Mouse (Mus musculus) myocyte (in vitro differentiated cells): ENCODE data around the gene Mcm5. TPM values are rescaled to one million over a fixed set of nuclear protein-coding genes. Genes with fewer than 3 reads are reported as not detected.

ENCODE experiments used
- H3K27me3 ChIP-seq: one replicate; pipeline ENCODE4 v1.6.1; 2011; ENCODE audit not compliant: control insufficient read depth, insufficient read depth, insufficient read length
- H3K36me3 ChIP-seq: one replicate; pipeline ENCODE4 v1.6.1; 2011; ENCODE audit not compliant: control insufficient read depth, insufficient read depth
- H3K4me2 ChIP-seq: one replicate; pipeline ENCODE4 v1.6.1; 2011; ENCODE audit warnings: low read depth, control low read depth
- H3K4me3 ChIP-seq: one replicate; pipeline ENCODE4 v1.5.1; 2011; ENCODE audit warnings: mild to moderate bottlenecking, control low read depth, moderate library complexity
- H3K79me2 ChIP-seq: one replicate; pipeline ENCODE4 v1.6.1; 2011; ENCODE audit not compliant: control insufficient read depth, insufficient read depth
- H3ac ChIP-seq: one replicate; pipeline ENCODE4 v1.6.1; 2011; ENCODE audit not compliant: control insufficient read depth, insufficient read length
- CEBPB ChIP-seq: IDR thresholded peaks from 2 replicates; pipeline ENCODE4 v1.6.1; 2011; ENCODE audit warnings: mild to moderate bottlenecking, moderate library complexity; ENCODE audit not compliant: poor library complexity, insufficient read depth, severe bottlenecking
- E2F4 ChIP-seq: IDR thresholded peaks from one replicate; pipeline ENCODE4 v1.6.1; 2011; ENCODE audit warnings: mild to moderate bottlenecking, control low read depth, moderate library complexity; ENCODE audit not compliant: insufficient read depth
- MAX ChIP-seq: IDR thresholded peaks from one replicate; pipeline ENCODE4 v1.6.1; 2011; ENCODE audit warnings: low read depth, mild to moderate bottlenecking, control low read depth
- MYOD1 ChIP-seq, 3 experiments: IDR thresholded peaks; one replicate each; pipeline ENCODE4 v1.6.1; 2011; ENCODE audit warnings: control low read depth in 2 of 3, low read depth in 2 of 3, mild to moderate bottlenecking in 2 of 3, moderate library complexity in 1 of 3; ENCODE audit not compliant: insufficient read length in 2 of 3, control insufficient read depth in 1 of 3
- MYOG ChIP-seq, 3 experiments: IDR thresholded peaks; one replicate each; pipeline ENCODE4 v1.6.1; 2011; ENCODE audit warnings: control low read depth in 2 of 3, low read depth in 2 of 3, mild to moderate bottlenecking in 2 of 3; ENCODE audit not compliant: insufficient read length in 2 of 3, control insufficient read depth in 1 of 3, insufficient read depth in 1 of 3
- POLR2A ChIP-seq: IDR thresholded peaks from one replicate; pipeline ENCODE4 v1.6.1; 2011; ENCODE audit warnings: low read depth, mild to moderate bottlenecking, control low read depth, moderate library complexity; ENCODE audit not compliant: insufficient read length
- POLR2AphosphoS2 ChIP-seq: IDR thresholded peaks from one replicate; pipeline ENCODE4 v1.6.1; 2011; ENCODE audit warnings: low read depth, control low read depth; ENCODE audit not compliant: insufficient read length
- REST ChIP-seq: IDR thresholded peaks from one replicate; pipeline ENCODE4 v1.6.1; 2011; ENCODE audit warnings: mild to moderate bottlenecking, control low read depth, moderate library complexity; ENCODE audit not compliant: insufficient read depth, insufficient read length
- SRF ChIP-seq: IDR thresholded peaks from one replicate; pipeline ENCODE4 v1.6.1; 2011; ENCODE audit warnings: low read depth; ENCODE audit not compliant: control insufficient read depth, insufficient read length
- TCF12 ChIP-seq: IDR thresholded peaks from one replicate; pipeline ENCODE4 v1.6.1; 2011; ENCODE audit warnings: mild to moderate bottlenecking, control low read depth; ENCODE audit not compliant: poor library complexity, insufficient read depth, severe bottlenecking
- TCF3 ChIP-seq: IDR thresholded peaks from one replicate; pipeline ENCODE4 v1.6.1; 2011; ENCODE audit warnings: low read depth, control low read depth; ENCODE audit not compliant: insufficient read length
- USF1 ChIP-seq: IDR thresholded peaks from one replicate; pipeline ENCODE4 v1.6.1; 2011; ENCODE audit warnings: low read depth, mild to moderate bottlenecking, control low read depth, moderate library complexity
- polyA plus RNA-seq: library from polyadenylated mRNA; unstranded; fragments of >200 nt; fragmentation: generic; extraction: Trizol; gene quantifications from one replicate; pipeline ENCODE4 v1.2.1, GENCODE M21; 2012; ENCODE audit warnings: missing spikeins

Gene Mcm5
- polyA plus RNA-seq, 1 experiment: 32.3 TPM

DNA sequence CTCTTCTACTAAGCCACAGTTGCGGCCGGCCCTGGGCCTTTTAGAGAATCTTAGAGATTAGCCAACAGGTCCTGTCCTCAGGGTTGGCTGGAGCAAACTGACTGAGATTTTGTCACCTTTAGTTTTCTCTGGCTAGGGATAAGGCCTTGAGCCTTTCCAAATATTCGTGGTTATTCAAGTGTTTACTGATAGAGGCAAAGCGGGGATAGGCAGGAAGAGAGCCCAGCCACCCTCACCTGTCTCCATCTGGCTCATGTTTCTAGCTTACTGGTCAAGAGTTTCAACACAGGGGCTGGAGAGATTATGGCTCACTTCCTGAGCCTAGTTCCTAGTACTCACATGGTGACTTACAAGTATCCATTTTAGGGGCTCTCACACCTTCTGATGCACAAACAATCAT, 6.4 kb upstream of the Mcm5 start:
- Histone ChIP-seq H3K4me3 (no peak overlapping the region), H3K36me3 (peaks cover 37% of the 10 kb centered on the region), H3K4me2 (no peak overlapping the region), H3K79me2 (no peaks in the 10 kb centered on the region), H3K27me3 (no peaks in the 10 kb centered on the region), H3ac (no peak overlapping the region)
- TF ChIP-seq MYOD1 (IDR thresholded peaks at IDR 0.05; ENCODE audit: control insufficient read depth in 1 of 3, insufficient read length in 2 of 3, low read depth in 2 of 3): no peak
- no peak for TF ChIP-seq POLR2A
- no peak for TF ChIP-seq REST
- no peak for TF ChIP-seq E2F4
- TF ChIP-seq TCF12: no peak
- no peak for TF ChIP-seq MYOG (IDR thresholded peaks at IDR 0.05; ENCODE audit: control insufficient read depth in 1 of 3, insufficient read depth in 1 of 3, insufficient read length in 2 of 3, low read depth in 2 of 3)
- no peak for TF ChIP-seq MAX
- no peak for TF ChIP-seq CEBPB
- TF ChIP-seq SRF: no peak
- TF ChIP-seq POLR2AphosphoS2: no peak
- TF ChIP-seq USF1: no peak
- no peak for TF ChIP-seq TCF3

DNA sequence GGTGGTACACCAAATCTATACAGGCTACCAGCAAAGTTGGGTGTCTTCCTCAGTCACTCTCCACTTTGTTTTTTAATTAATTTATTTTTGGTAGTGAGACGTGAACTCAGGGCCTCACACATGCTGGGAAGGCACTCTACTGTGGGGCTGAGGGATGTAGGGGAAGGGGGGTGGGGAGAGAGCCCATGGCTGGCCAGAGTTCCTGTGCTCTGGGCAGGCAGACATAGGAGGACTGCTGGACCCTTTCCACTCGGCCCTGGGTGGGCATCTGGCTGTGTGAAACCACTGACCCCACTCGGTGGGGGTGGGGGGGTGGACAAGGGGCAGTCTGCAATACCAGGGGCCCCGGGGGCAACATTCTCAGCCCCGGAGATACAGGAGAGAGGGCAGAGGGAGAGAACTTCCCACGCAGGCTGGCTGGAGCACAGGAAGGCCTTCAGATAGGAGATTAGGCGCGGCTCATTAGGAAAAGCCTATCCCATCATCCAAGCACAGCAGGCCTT, 5.9 kb upstream of the Mcm5 start:
- TF ChIP-seq MYOD1 (IDR thresholded peaks at IDR 0.05; ENCODE audit: control insufficient read depth in 1 of 3, insufficient read length in 2 of 3, low read depth in 2 of 3) (no peak), TCF12 (no peak), CEBPB (no peak)
- Histone ChIP-seq H3K79me2 (no peaks in the 10 kb centered on the region), H3ac (no peak overlapping the region), H3K36me3 (peaks cover 32% of the 10 kb centered on the region), H3K27me3 (no peaks in the 10 kb centered on the region), H3K4me3 (no peak overlapping the region), H3K4me2 (no peak overlapping the region)

DNA sequence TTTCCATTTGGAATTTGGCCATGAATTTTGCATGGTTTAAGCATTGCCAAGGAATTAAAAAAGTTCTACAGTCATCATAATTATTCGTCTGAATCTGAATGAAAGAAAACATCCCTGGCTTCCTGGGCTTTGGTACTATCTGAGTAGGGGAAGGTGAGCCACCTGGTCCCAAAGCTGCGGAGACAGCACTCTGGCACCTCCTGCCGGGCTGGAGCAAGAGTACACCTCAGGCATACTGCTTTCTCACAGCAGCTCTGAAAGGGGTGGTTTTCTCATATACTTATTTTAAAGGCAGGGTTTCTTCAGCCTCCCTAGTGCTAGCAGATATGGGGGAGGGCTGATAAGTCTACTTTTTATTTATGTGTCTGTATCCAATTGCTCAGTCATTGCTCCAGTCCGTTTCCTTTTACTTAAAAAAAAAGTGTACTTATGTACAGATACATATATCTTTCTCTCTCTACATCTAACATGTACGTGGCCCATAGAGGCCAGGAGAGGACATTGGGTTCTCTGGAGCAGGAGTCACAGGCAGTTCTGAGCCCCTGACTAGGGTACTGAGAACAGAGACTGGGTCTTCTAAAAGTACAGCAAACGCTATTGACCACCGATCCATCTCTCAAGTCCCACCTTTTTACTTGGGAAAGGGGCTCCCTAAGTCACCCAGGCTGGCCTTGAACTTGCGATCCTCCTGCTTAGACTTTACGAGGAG, 688 bp upstream of the Mcm5 start:
- TF ChIP-seq USF1 (no peak), MYOD1 (IDR thresholded peaks at IDR 0.05; ENCODE audit: control insufficient read depth in 1 of 3, insufficient read length in 2 of 3, low read depth in 2 of 3) (peak in 1 of 3 experiments; percentile 29)
- Histone ChIP-seq H3K36me3 (peaks cover 6% of the 10 kb centered on the region), H3ac (no peak overlapping the region), H3K79me2 (peaks cover 12% of the 10 kb centered on the region), H3K4me2 (peak overlapping the region; percentile 87), H3K27me3 (no peaks in the 10 kb centered on the region), H3K4me3 (peak overlapping the region; percentile 66)

DNA sequence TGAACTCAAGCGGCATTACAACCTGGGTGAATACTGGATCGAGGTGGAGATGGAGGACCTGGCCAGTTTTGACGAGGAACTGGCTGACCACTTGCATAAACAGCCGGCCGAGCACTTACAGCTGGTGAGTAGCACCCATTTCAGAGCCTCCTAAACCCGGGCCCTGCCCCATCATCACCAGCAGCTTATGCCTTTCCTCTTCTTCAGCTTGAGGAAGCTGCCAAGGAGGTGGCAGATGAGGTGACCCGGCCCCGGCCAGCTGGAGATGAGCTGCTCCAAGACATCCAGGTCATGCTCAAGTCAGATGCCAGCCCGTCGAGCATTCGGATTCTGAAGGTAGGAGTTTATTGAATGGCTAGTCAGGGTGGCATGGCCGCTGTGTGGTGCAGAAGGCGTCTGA, 724 bp downstream of the Mcm5 start:
- peak overlapping the region; percentile 85 for H3K4me2 ChIP-seq
- TF ChIP-seq TCF12 (no peak), SRF (no peak), MYOG (IDR thresholded peaks at IDR 0.05; ENCODE audit: control insufficient read depth in 1 of 3, insufficient read depth in 1 of 3, insufficient read length in 2 of 3, low read depth in 2 of 3) (no peak)
- H3ac ChIP-seq: no peak overlapping the region
- peak overlapping the region; percentile 66 for H3K4me3 ChIP-seq
- no peaks in the 10 kb centered on the region for H3K27me3 ChIP-seq
- peaks cover 7% of the 10 kb centered on the region for H3K36me3 ChIP-seq
- peaks cover 12% of the 10 kb centered on the region for H3K79me2 ChIP-seq

DNA sequence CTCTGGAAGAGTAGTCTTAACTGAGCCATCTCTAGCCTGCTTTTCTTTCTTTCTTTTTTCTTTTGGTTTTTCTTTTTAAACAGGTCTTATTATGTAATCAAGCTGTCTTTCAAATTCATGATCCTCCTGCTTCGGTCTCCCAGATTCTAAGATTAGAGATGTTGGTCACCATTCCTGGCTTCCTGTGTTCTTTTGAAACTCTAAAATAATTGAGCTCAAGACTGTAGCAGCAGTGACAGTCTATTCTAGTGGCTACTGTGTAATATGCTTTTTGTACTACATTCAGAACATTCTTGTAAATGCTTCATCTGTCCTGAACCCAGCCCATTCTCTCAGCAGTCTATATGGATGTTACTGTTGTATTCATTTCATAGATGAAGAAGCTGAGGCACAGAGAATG, 9.1 kb downstream of the Mcm5 start:
- Histone ChIP-seq H3K36me3 (peaks cover 20% of the 10 kb centered on the region), H3K27me3 (no peaks in the 10 kb centered on the region), H3K79me2 (no peaks in the 10 kb centered on the region), H3K4me3 (no peak overlapping the region), H3K4me2 (no peak overlapping the region), H3ac (no peak overlapping the region)
- TF ChIP-seq MYOD1 (IDR thresholded peaks at IDR 0.05; ENCODE audit: control insufficient read depth in 1 of 3, insufficient read length in 2 of 3, low read depth in 2 of 3) (no peak), USF1 (no peak), E2F4 (no peak), SRF (no peak), MAX (no peak), POLR2A (no peak), MYOG (IDR thresholded peaks at IDR 0.05; ENCODE audit: control insufficient read depth in 1 of 3, insufficient read depth in 1 of 3, insufficient read length in 2 of 3, low read depth in 2 of 3) (no peak), REST (no peak), CEBPB (no peak), TCF3 (no peak), TCF12 (no peak), POLR2AphosphoS2 (no peak)
